Mouse (Mus musculus): ENCODE data around the gene Rnpep. TPM values are rescaled to one million over a fixed set of nuclear protein-coding genes. Genes with fewer than 3 reads are reported as not detected.

The Rnpep gene
- polyA plus RNA-seq, 1 experiment, result 15.7 TPM

DNA sequence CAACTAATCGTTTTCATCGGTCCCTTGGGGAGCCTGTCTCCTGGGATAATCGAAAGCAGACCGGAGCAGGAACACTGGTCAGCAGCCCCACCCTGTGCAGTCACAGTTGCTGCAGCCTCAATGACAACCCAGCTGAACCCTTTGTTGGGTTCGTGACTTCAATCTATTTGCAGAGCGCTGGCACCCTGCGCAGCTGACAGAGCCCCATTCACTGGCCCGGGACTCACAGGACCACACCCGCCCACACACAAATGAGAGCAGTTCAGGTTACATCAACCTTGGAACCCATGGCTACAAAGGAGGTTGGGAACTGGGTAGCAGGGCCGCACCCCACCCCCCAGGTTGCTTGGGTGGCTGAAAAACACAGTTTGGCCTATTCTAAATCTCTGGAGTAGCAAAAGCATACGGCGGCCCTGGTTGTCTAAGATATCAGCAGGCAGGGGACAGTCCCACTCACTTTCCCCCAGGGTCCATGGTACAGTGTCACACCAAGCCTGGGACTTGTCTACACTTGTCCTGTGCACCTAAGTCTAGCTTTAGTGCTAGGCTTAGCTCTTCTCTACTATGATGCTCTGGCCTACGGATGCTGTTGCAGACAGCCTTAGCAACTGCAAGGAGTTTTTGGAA is 66.2 kb downstream of the Rnpep start:
- H3K27me3 ChIP-seq (ENCODE audit: control insufficient read depth, insufficient read depth, low read length), result no peaks in the 10 kb centered on the region
- H3K4me1 ChIP-seq (ENCODE audit: control insufficient read depth, insufficient read depth, low read length), result no peaks in the 10 kb centered on the region
- TF ChIP-seq CTCF (IDR thresholded peaks at IDR 0.05; ENCODE audit: control insufficient read depth, insufficient read depth, insufficient replicate concordance, low read depth, low read length), result no peak
- TF ChIP-seq POLR2A (IDR thresholded peaks at IDR 0.05; ENCODE audit: control insufficient read depth, low read depth, low read length), result no peak
- no peak overlapping the region for H3K27ac ChIP-seq (ENCODE audit: control insufficient read depth, insufficient read depth, low read depth, low read length)
- H3K4me3 ChIP-seq (ENCODE audit: control insufficient read depth, low read depth, low read length), result no peak overlapping the region
- H3K36me3 ChIP-seq (ENCODE audit: control insufficient read depth, insufficient read depth, low read length), result no peaks in the 10 kb centered on the region

DNA sequence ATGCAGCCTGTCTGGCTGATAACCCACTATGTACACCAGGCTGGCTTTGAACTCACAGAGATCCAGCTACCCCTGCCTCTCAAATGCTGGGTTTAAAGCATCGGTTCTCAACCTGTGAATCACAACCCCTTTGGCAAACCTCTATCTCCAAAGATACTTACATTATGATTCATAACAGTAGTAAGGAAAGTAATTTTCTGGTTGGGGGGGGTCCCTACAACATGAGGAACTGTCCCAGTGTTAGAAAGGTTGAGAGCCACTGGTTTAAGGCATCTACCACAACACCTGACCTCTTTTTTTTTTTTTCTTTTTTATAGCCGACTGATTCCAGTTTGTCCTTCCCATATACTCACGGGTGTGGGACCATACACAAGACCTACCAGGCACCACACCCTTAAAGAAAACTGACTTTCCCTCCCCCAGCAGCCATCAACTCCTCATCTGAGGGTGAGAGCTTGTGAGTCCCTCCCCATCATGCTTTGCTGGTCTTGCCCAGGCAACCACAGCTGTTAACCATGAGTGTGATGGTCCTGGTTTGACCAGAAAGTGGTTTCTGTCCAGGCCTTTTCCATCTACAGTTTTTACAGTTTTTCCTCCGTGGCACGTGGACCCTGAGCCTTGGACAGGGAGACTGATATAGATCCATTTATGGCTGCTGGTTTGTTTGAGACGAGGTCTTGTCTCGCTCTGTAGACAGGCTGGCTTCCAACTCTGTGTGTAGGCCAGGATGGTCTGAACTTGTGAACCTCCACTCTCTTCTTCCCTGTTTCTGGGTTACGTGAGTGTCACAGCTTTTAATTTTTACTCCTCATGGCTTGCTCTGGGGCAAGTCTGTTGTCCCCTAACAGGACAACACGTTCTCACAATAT is 69.9 kb downstream of the Rnpep start:
- H3K36me3 ChIP-seq (ENCODE audit: control insufficient read depth, insufficient read depth, low read length), result no peaks in the 10 kb centered on the region
- no peaks in the 10 kb centered on the region for H3K4me1 ChIP-seq (ENCODE audit: control insufficient read depth, insufficient read depth, low read length)
- TF ChIP-seq CTCF (IDR thresholded peaks at IDR 0.05; ENCODE audit: control insufficient read depth, insufficient read depth, insufficient replicate concordance, low read depth, low read length) (no peak), POLR2A (IDR thresholded peaks at IDR 0.05; ENCODE audit: control insufficient read depth, low read depth, low read length) (no peak)
- H3K4me3 ChIP-seq (ENCODE audit: control insufficient read depth, low read depth, low read length), result no peak overlapping the region
- H3K27ac ChIP-seq (ENCODE audit: control insufficient read depth, insufficient read depth, low read depth, low read length), result no peak overlapping the region
- H3K27me3 ChIP-seq (ENCODE audit: control insufficient read depth, insufficient read depth, low read length), result no peaks in the 10 kb centered on the region

Other genes with a start within 250 kb of the Rnpep start
- gene Lgr6, start 178.8 kb downstream of the Rnpep start, polyA plus RNA-seq (2012; rRNA removed), result 3.0 and 3.8 TPM in 2 replicates
- gene Ptpn7, start 151.4 kb downstream of the Rnpep start, polyA plus RNA-seq (2012; rRNA removed), result 2.6 TPM in 2 replicates
- gene Arl8a, start 137.3 kb downstream of the Rnpep start, polyA plus RNA-seq (2012; rRNA removed), result 16.9 and 20.6 TPM in 2 replicates
- gene Gpr37l1, start 116.4 kb downstream of the Rnpep start, polyA plus RNA-seq (2012; rRNA removed), result 0.07 TPM in 1 of 2 replicates, not detected in the other
- 1.8 TPM in 1 of 2 replicates, not detected in the other for gene Elf3, start 25.5 kb downstream of the Rnpep start, polyA plus RNA-seq (2012; rRNA removed)
- gene Timm17a, start 29.7 kb upstream of the Rnpep start, polyA plus RNA-seq (2012; rRNA removed), result 69.1 and 73.2 TPM in 2 replicates
- 1.7 and 2.9 TPM in 2 replicates for gene Lmod1, start 40.7 kb upstream of the Rnpep start, polyA plus RNA-seq (2012; rRNA removed)
- gene Shisa4, start 91.2 kb upstream of the Rnpep start, polyA plus RNA-seq (2012; rRNA removed), result 0.38 and 1.1 TPM in 2 replicates
- 37.5 and 38.7 TPM in 2 replicates for gene Ipo9, start 146.4 kb upstream of the Rnpep start, polyA plus RNA-seq (2012; rRNA removed)

Data from testis, adult 2 months (tissue).